Mouse (Mus musculus): ENCODE measurements around the gene Card9. TPM values are rescaled to one million over a fixed set of nuclear protein-coding genes. Genes with fewer than 3 reads are reported as not detected.

The Card9 gene
- polyA plus RNA-seq, 1 experiment from 2014 or later, result 2.9 TPM

GRCm38 (mm10) chr2:26362991-26363390, 2.3 kb upstream of the Card9 start:
- H3K4me1 ChIP-seq (replicated peaks), result 0 out of 2 replicates have a peak, but pooled peaks cover 8% of the 10 kb centered on the region
- ATAC-seq (ENCODE audit: insufficient read depth), result no peak
- 70% methylated on average over 5 of the region's 5 CpGs for WGBS (ENCODE audit: insufficient replicate concordance)
- no peak overlapping the region for H3K4me3 ChIP-seq (replicated peaks)
- H3K9ac ChIP-seq, result no peak overlapping the region
- no peaks in the 10 kb centered on the region for H3K9me3 ChIP-seq (replicated peaks)
- H3K36me3 ChIP-seq (replicated peaks), result peaks cover 39% of the 10 kb centered on the region
- H3K27me3 ChIP-seq, result no peaks in the 10 kb centered on the region
- no peak overlapping the region for H3K27ac ChIP-seq (replicated peaks)
- no peak overlapping the region for H3K4me2 ChIP-seq

DNA sequence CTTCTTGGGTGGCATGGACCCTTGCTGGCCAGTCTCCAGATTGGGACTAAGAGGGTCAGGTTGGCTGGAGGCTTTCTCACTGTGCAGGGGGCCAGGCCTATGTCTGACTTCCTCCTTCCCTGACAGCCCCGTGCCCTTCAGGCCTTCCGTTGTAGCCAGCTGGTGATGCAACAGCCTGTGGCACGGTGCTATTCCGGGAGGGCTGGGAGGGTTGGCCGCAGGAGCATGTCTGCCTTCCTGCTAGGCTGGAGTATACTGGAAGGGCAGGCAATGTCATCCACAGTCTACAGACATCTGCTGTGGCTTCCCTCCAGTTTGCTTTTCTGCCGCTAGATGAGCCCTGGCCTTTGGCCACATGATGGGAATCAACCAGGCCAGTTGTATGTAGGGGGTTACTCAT, 735 bp downstream of the Card9 start:
- Histone ChIP-seq H3K4me2 (peak overlapping the region; percentile 23), H3K9ac (no peak overlapping the region), H3K27ac (replicated peaks) (no peak overlapping the region), H3K27me3 (no peaks in the 10 kb centered on the region), H3K4me1 (replicated peaks) (0 out of 2 replicates have a peak, but pooled peaks cover 8% of the 10 kb centered on the region), H3K4me3 (replicated peaks) (peak overlapping the region; percentile 38), H3K36me3 (replicated peaks) (peaks cover 9% of the 10 kb centered on the region), H3K9me3 (replicated peaks) (no peaks in the 10 kb centered on the region)
- WGBS (ENCODE audit: insufficient replicate concordance), result 17% methylated on average over 6 of the region's 6 CpGs
- ATAC-seq (ENCODE audit: insufficient read depth), result peak; percentile 36

- ATAC-seq (ENCODE audit: insufficient read depth), result no peak
- Histone ChIP-seq H3K9me3 (replicated peaks) (no peaks in the 10 kb centered on the region), H3K4me3 (replicated peaks) (no peak overlapping the region), H3K27me3 (no peaks in the 10 kb centered on the region), H3K9ac (no peak overlapping the region), H3K36me3 (replicated peaks) (no peaks in the 10 kb centered on the region), H3K4me2 (peak overlapping the region; percentile 23; the same call in 1 of the 2 replicates), H3K4me1 (replicated peaks) (0 out of 2 replicates have a peak, but pooled peaks cover 8% of the 10 kb centered on the region), H3K27ac (replicated peaks) (no peak overlapping the region)
- 59% methylated on average over 13 of the region's 13 CpGs for WGBS (ENCODE audit: insufficient replicate concordance)
Observed at GRCm38 (mm10) chr2:26358667-26359320, 1.9 kb downstream of the Card9 start.

DNA sequence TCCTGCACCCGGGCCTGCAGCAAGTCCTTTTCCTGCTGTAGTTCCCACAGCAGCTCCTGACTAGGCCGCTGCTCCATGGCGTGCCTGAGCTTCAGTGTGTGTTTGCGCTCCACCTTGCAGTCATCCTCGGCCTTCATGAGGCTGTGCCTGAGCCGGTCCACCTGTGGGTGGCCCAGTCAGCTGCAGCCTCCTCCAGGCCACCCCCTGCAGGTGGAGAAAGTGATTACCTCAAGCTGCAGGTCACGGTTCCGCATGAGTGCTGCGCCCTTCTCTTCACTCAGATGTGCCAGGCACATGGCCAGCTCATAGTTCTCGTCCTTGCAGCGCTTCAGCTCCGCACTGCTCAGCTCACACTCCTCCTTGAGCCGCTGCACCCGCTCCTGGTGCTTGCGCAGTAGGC, 3.2 kb downstream of the Card9 start:
- Histone ChIP-seq H3K9me3 (replicated peaks) (no peaks in the 10 kb centered on the region), H3K4me2 (no peak overlapping the region), H3K27me3 (no peaks in the 10 kb centered on the region), H3K4me1 (replicated peaks) (peaks cover 15% of the 10 kb centered on the region), H3K36me3 (replicated peaks) (no peaks in the 10 kb centered on the region), H3K27ac (replicated peaks) (no peak overlapping the region), H3K4me3 (replicated peaks) (no peak overlapping the region), H3K9ac (no peak overlapping the region)
- ATAC-seq (ENCODE audit: insufficient read depth), result no peak
- WGBS (ENCODE audit: insufficient replicate concordance), result 71% methylated on average over 15 of the region's 15 CpGs

DNA sequence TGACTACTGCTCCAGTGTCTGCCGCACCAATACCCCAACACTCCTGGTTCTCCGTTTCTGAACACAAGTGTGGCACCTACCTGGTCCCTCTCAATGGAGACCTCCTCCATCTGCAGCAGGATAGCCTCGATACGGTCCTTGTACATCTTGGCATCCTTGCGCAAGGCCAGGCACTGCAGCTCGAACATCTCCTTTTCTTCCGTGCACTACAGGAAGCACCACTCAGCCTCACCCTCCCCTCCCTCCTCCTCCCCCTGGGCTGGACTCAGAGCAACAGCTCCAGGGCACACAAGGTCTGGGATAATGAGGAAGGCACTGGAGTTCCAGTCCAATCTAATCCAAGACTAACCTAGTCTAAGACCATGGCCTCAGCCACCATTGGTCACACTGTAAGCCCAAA, 4.0 kb downstream of the Card9 start:
- no peak overlapping the region for H3K4me3 ChIP-seq (replicated peaks)
- no peaks in the 10 kb centered on the region for H3K36me3 ChIP-seq (replicated peaks)
- H3K27ac ChIP-seq (replicated peaks), result no peak overlapping the region
- H3K4me2 ChIP-seq, result no peak overlapping the region
- ATAC-seq (ENCODE audit: insufficient read depth), result no peak
- no peaks in the 10 kb centered on the region for H3K9me3 ChIP-seq (replicated peaks)
- H3K9ac ChIP-seq, result no peak overlapping the region
- peaks cover 19% of the 10 kb centered on the region for H3K4me1 ChIP-seq (replicated peaks)
- H3K27me3 ChIP-seq, result no peaks in the 10 kb centered on the region
- 55% methylated on average over 7 of the region's 7 CpGs for WGBS (ENCODE audit: insufficient replicate concordance)

- Histone ChIP-seq H3K27me3 (no peaks in the 10 kb centered on the region), H3K9ac (no peak overlapping the region), H3K4me3 (replicated peaks) (no peak overlapping the region), H3K36me3 (replicated peaks) (no peaks in the 10 kb centered on the region), H3K4me2 (no peak overlapping the region), H3K9me3 (replicated peaks) (no peaks in the 10 kb centered on the region), H3K4me1 (replicated peaks) (peaks cover 22% of the 10 kb centered on the region), H3K27ac (replicated peaks) (no peak overlapping the region)
- no peak for ATAC-seq (ENCODE audit: insufficient read depth)
- WGBS (ENCODE audit: insufficient replicate concordance), result 71% methylated on average over 4 of the region's 4 CpGs
Observed at GRCm38 (mm10) chr2:26356231-26356630, 4.5 kb downstream of the Card9 start.

GRCm38 (mm10) chr2:26354401-26354800, 6.3 kb downstream of the Card9 start:
- H3K9ac ChIP-seq, result no peak overlapping the region
- no peak for ATAC-seq (ENCODE audit: insufficient read depth)
- H3K4me2 ChIP-seq, result no peak overlapping the region
- WGBS (ENCODE audit: insufficient replicate concordance), result 70% methylated on average over 4 of the region's 4 CpGs
- no peaks in the 10 kb centered on the region for H3K27me3 ChIP-seq
- no peak overlapping the region for H3K27ac ChIP-seq (replicated peaks)
- H3K4me3 ChIP-seq (replicated peaks), result no peak overlapping the region
- peaks cover 32% of the 10 kb centered on the region for H3K4me1 ChIP-seq (replicated peaks)
- no peaks in the 10 kb centered on the region for H3K9me3 ChIP-seq (replicated peaks)
- H3K36me3 ChIP-seq (replicated peaks), result no peaks in the 10 kb centered on the region; the same call in 1 of the 2 replicates

DNA sequence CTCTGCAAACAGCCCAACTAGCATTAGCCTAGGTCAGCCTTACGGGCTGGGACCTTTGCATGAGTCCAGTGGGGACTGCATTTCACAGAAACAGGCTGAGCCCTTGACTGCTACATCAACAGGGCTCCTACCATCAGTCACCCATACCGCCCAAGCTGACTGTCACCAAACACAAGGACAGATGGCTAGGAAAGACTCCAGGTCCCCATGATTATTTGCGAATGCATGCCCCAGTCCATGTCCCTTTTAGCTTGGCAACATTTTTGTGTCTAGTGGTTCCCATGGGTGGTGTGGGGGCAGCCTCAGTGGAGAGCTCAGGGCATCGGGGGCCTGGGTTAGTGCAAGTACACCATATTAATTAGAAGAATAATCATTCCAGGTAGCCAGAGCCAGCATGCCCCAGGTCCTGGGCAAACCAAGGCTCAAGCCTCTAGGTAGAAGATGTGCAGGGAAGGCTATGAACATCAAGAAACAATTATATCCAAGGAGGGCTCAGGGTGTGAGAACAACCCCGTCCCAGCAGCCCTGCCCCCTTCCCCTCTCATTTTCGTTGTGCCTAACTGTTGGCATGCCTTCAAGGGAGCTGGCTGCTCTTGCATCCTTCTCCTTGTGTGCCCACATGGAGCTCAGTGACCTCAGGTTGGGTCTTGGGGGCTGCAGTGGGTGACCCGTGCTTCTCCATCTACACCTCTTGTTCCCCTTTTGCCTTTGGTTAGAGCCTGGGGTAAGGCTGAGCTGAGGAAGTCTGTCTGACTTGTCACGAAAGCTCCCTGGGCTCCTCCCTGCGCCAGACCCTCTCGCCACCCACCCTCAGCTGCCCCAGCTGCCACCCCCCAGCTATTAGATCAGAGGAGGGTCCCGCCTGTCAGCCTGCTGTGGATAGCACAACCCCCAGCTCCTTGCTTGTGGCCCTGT, 7.4 kb downstream of the Card9 start:
- no peak overlapping the region for H3K9ac ChIP-seq
- H3K4me1 ChIP-seq (replicated peaks), result peaks cover 28% of the 10 kb centered on the region
- H3K9me3 ChIP-seq (replicated peaks), result no peaks in the 10 kb centered on the region
- no peaks in the 10 kb centered on the region for H3K27me3 ChIP-seq
- peak overlapping the region; percentile 94 for H3K4me2 ChIP-seq
- peaks cover 6% of the 10 kb centered on the region; the same call in 1 of the 2 replicates for H3K36me3 ChIP-seq (replicated peaks)
- no peak for ATAC-seq (ENCODE audit: insufficient read depth)
- H3K27ac ChIP-seq (replicated peaks), result no peak overlapping the region
- peak overlapping the region; percentile 79; the same call in 1 of the 2 replicates for H3K4me3 ChIP-seq (replicated peaks)
- WGBS (ENCODE audit: insufficient replicate concordance), result 74% methylated on average over 11 of the region's 11 CpGs

DNA sequence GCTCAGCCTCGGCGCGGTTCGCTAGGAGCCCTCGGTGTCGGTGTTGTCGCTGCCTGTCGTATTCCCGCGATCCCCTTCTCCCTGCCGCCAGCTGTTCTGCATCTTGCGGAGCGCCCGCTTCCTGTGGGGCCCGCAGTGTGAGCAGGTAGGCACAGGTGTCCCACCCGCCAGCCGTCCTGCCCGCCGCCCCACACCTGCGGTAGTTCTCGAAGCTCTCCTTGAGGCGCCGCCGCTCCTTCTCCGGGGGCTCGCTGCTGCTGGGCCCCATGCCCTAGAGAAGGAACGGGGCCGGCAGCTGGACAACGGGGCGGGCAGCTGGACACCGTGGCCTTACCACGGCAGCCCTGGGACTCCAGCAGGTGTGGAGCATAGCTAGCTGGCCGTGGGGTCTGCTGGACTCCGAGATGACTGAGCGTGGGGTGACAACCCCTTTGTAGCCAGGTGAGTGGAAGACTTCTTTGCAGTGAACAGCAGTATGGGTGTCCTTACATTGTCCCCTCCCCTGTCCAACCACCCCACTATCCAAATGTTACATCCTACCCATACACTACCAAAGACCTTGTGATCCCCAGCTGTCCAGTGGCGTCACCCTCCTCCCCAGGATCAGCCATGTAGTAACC, 8.3 kb downstream of the Card9 start:
- Histone ChIP-seq H3K27me3 (no peaks in the 10 kb centered on the region), H3K4me3 (replicated peaks) (peak overlapping the region; percentile 79), H3K4me1 (replicated peaks) (peaks cover 28% of the 10 kb centered on the region), H3K36me3 (replicated peaks) (peaks cover 6% of the 10 kb centered on the region; the same call in 1 of the 2 replicates), H3K4me2 (peak overlapping the region; percentile 94), H3K9me3 (replicated peaks) (no peaks in the 10 kb centered on the region), H3K9ac (peak overlapping the region; percentile 75), H3K27ac (replicated peaks) (0 out of 2 replicates have a peak overlapping the region, but pooled peaks have one; percentile 2)
- peak; percentile 21 for ATAC-seq (ENCODE audit: insufficient read depth)
- 5% methylated on average over 36 of the region's 36 CpGs for WGBS (ENCODE audit: insufficient replicate concordance)

- Histone ChIP-seq H3K9ac (peak within 1 kb of the TSS; percentile 75), H3K27me3 (no peaks in the 10 kb centered on the region), H3K9me3 (replicated peaks) (no peaks in the 10 kb centered on the region), H3K4me3 (replicated peaks) (peak within 1 kb of the TSS; percentile 79), H3K36me3 (replicated peaks) (peaks cover 6% of the 10 kb centered on the region; the same call in 1 of the 2 replicates), H3K4me1 (replicated peaks) (peaks cover 28% of the 10 kb centered on the region), H3K4me2 (peak within 1 kb of the TSS; percentile 94), H3K27ac (replicated peaks) (peak within 1 kb of the TSS; percentile 73)
- peak; percentile 76 for ATAC-seq (ENCODE audit: insufficient read depth)
- 1% methylated on average over 62 of the region's 62 CpGs for WGBS (ENCODE audit: insufficient replicate concordance)
Observed at GRCm38 (mm10) chr2:26351358-26352290, 9.1 kb downstream of the Card9 start, which contains the start of gene Dnlz. Dnlz (minus strand) TSS chr2:26352110.
